Mouse (Mus musculus) G1E (cell line): ENCODE results near the gene Magi1. TPM values are rescaled to one million over a fixed set of nuclear protein-coding genes. Genes with fewer than 3 reads are reported as not detected.

Experiments used
- ATAC-seq: 2 replicates; pipeline ENCODE4 v1.8.0; 2016; ENCODE audit warnings: mild to moderate bottlenecking; ENCODE audit not compliant: insufficient number of reproducible peaks, poor library complexity, low FRiP score, severe bottlenecking; ENCODE audit errors: extremely low read depth
- DNase-seq: peaks from one replicate; pipeline ENCODE4 v3.0.0; 2012; ENCODE audit warnings: low spot score
- H3K27me3 ChIP-seq: 2 replicates; pipeline ENCODE4 v1.6.1; 2012; ENCODE audit warnings: mild to moderate bottlenecking, low read length, inconsistent platforms; ENCODE audit not compliant: insufficient read depth
- H3K36me3 ChIP-seq: replicated peaks from 2 replicates; pipeline ENCODE3; 2012; ENCODE audit warnings: mild to moderate bottlenecking, inconsistent platforms
- H3K4me1 ChIP-seq: 2 replicates; pipeline ENCODE4 v1.6.1; 2012; ENCODE audit warnings: low read depth, low read length, inconsistent platforms, mixed read lengths; ENCODE audit not compliant: insufficient read depth
- H3K4me3 ChIP-seq: 2 replicates; pipeline ENCODE4 v1.5.1; 2012; ENCODE audit warnings: low read depth, mild to moderate bottlenecking, inconsistent platforms, low read length, moderate library complexity, mixed read lengths
- H3K9me3 ChIP-seq: replicated peaks from 2 replicates; pipeline ENCODE4 v1.6.1; 2012; ENCODE audit warnings: inconsistent platforms
- CTCF ChIP-seq: IDR thresholded peaks from 2 replicates; pipeline ENCODE4 v1.5.1; 2012; ENCODE audit warnings: low read depth, low read length, inconsistent platforms, mixed read lengths
- GATA1 ChIP-seq: IDR thresholded peaks from 2 replicates; pipeline ENCODE4 v1.6.1; 2012; ENCODE audit warnings: borderline replicate concordance, low read length, inconsistent platforms, mixed read lengths
- GATA2 ChIP-seq: IDR thresholded peaks from 2 replicates; pipeline ENCODE4 v1.6.1; 2012; ENCODE audit warnings: low read depth, low read length, inconsistent platforms, borderline replicate concordance
- POLR2AphosphoS5 ChIP-seq: IDR thresholded peaks from 2 replicates; pipeline ENCODE4 v1.6.1; 2012; ENCODE audit warnings: low read depth, low read length, inconsistent platforms; ENCODE audit not compliant: insufficient replicate concordance
- TAL1 ChIP-seq: conservative IDR thresholded peaks from 2 replicates; pipeline ENCODE4 v1.6.1; 2012; ENCODE audit warnings: low read depth, low read length, inconsistent platforms, mixed read lengths
- polyA plus RNA-seq: library from polyadenylated mRNA; stranded (reverse); fragments of >175 nt; gene quantifications from 2 replicates; pipeline ENCODE4 v1.2.3, GENCODE M21; 2012
- total RNA-seq, 2 experiments: library from RNA; stranded (forward) in 1 of 2; stranded (reverse) in 1 of 2; fragments of 200-1000 nt in 1 of 2; fragments of >200 nt in 1 of 2; fragmentation: Nextera tagmentation in 1 of 2; gene quantifications; 2 replicates each; pipeline ENCODE4 v1.2.3; 2014 to 2017

Magi1 gene
- total and polyA plus RNA-seq, 3 experiments: 0.21 to 10.0 (median 1.6) TPM

DNA sequence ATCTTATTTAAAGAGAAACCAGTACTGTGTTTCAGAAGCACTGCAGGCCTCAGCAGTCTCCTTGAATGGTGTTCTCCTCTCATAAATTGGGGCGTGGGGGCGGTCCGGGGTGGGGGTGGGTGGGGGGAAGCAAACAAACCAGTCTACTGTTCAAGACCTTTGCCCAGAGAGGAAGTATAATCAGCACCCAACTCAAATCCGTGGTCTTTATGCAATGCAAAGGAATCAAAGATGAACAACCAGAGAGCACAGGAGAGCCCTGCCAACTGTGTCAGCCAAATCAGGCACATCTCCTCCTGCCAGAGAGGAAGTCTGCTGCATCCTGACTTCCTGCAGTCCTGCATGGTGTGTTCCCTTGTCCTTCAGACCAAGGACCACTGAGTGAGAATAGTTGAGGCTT lies 65.6 kb downstream of the Magi1 start:
- H3K27me3 ChIP-seq: no peaks in the 10 kb centered on the region
- peaks cover 11% of the 10 kb centered on the region for H3K9me3 ChIP-seq
- H3K4me1 ChIP-seq: no peaks in the 10 kb centered on the region
- no peak for TF ChIP-seq GATA1
- no peak for TF ChIP-seq TAL1
- TF ChIP-seq POLR2AphosphoS5: no peak
- TF ChIP-seq CTCF: no peak
- TF ChIP-seq GATA2: no peak
- no peak overlapping the region for H3K4me3 ChIP-seq
- ATAC-seq (no peak), DNase-seq (no peak)
- H3K36me3 ChIP-seq: no peaks in the 10 kb centered on the region

- no peak for DNase-seq
- Histone ChIP-seq H3K4me1 (no peaks in the 10 kb centered on the region), H3K27me3 (no peaks in the 10 kb centered on the region), H3K36me3 (no peaks in the 10 kb centered on the region), H3K4me3 (no peak overlapping the region), H3K9me3 (peaks cover 11% of the 10 kb centered on the region)
- ATAC-seq: no peak
- TF ChIP-seq POLR2AphosphoS5 (no peak), GATA1 (no peak), CTCF (no peak), GATA2 (no peak), TAL1 (no peak)
These were observed 67.9 kb downstream of the Magi1 start for GRCm38 (mm10) chr6:94215834-94216233.

- Histone ChIP-seq H3K4me3 (no peak overlapping the region), H3K9me3 (peaks cover 11% of the 10 kb centered on the region), H3K27me3 (no peaks in the 10 kb centered on the region), H3K36me3 (no peaks in the 10 kb centered on the region), H3K4me1 (no peaks in the 10 kb centered on the region)
- TF ChIP-seq GATA1: no peak
- DNase-seq: no peak
- no peak for ATAC-seq
These were observed 68.7 kb downstream of the Magi1 start for GRCm38 (mm10) chr6:94214895-94215538.

DNA sequence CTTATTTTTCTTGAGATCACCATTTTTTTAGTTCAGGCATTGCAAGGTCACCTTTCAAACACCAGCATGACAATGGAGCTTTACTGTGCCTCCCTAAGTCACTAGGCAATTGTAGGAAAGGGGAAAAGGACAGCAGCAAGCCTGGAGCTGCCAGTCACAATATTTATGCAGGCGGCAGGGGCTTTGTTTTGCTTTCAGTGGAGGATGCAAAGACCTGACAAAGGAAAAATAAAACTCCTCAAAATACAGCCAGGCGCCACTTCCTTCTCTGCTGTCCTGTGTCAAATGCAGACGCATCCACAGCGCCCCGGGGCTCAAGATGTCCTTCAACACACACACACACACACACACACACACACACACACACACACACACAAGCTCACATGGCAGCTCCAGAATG lies 77.8 kb downstream of the Magi1 start:
- TF ChIP-seq GATA1 (no peak), TAL1 (no peak), GATA2 (no peak), CTCF (no peak), POLR2AphosphoS5 (no peak)
- DNase-seq: no peak

GRCm38 (mm10) chr6:94203642-94204145 lies 80.0 kb downstream of the Magi1 start:
- Histone ChIP-seq H3K4me1 (peaks cover 2% of the 10 kb centered on the region; the same call in 1 of the 2 replicates), H3K4me3 (no peak overlapping the region), H3K36me3 (no peaks in the 10 kb centered on the region), H3K9me3 (peaks cover 15% of the 10 kb centered on the region), H3K27me3 (no peaks in the 10 kb centered on the region)
- no peak for TF ChIP-seq TAL1
- no peak for TF ChIP-seq POLR2AphosphoS5
- TF ChIP-seq CTCF: no peak
- TF ChIP-seq GATA1: no peak
- TF ChIP-seq GATA2: no peak
- ATAC-seq (no peak), DNase-seq (no peak)

More for the DNA sequence above, 77.8 kb downstream of the Magi1 start:
- H3K4me1 ChIP-seq: peaks cover 2% of the 10 kb centered on the region; the same call in 1 of the 2 replicates
- no peak for ATAC-seq
- H3K9me3 ChIP-seq: peaks cover 13% of the 10 kb centered on the region; the same call in 1 of the 2 replicates
- no peak overlapping the region for H3K4me3 ChIP-seq
- no peaks in the 10 kb centered on the region for H3K27me3 ChIP-seq
- H3K36me3 ChIP-seq: no peaks in the 10 kb centered on the region

DNA sequence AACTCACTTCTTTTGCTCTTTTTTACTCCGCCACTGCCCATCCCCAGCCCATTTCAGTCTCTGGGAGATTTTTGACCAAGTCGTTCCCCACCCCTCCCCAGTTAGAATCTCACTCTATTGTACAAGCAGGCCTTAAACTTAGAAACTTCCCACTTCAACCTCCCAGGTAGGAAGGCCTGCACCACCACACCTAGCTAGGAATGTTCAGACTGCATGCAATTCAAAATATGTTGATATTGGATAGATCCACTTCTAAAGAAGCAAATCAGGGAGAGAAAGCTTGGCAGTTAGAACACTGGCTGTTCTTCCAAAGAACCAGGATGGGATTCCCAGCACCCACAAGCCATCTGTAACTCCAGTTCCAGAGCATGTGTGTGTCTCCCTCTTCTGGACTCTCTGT lies 81.8 kb downstream of the Magi1 start:
- H3K4me3 ChIP-seq: no peak overlapping the region
- peaks cover 2% of the 10 kb centered on the region; the same call in 1 of the 2 replicates for H3K4me1 ChIP-seq
- no peaks in the 10 kb centered on the region for H3K36me3 ChIP-seq
- no peaks in the 10 kb centered on the region for H3K27me3 ChIP-seq
- no peak for ATAC-seq
- TF ChIP-seq POLR2AphosphoS5: no peak
- no peak for TF ChIP-seq TAL1
- TF ChIP-seq GATA1: no peak
- no peak for TF ChIP-seq GATA2
- TF ChIP-seq CTCF: no peak
- H3K9me3 ChIP-seq: peaks cover 16% of the 10 kb centered on the region
- DNase-seq: no peak
